Mouse (Mus musculus) splenic B cell, adult 2 months (primary cell): ENCODE data around the gene Gm17324.
A peak's percentile ranks its signal among the peaks of the same experiment; 100 is the strongest.

Experiments used
- DNase-seq: peaks from one replicate; pipeline ENCODE4 v3.0.0-alpha.2; 2011; ENCODE audit warnings: low read depth, low spot score
- H3K27me3 ChIP-seq: 2 replicates; pipeline ENCODE4 v1.6.1; 2012; ENCODE audit warnings: mild to moderate bottlenecking, low read length, moderate library complexity, mixed read lengths; ENCODE audit not compliant: control insufficient read depth, poor library complexity, insufficient read depth, severe bottlenecking
- H3K36me3 ChIP-seq: 2 replicates; pipeline ENCODE4 v1.6.1; 2012; ENCODE audit warnings: mild to moderate bottlenecking, low read length, moderate library complexity, mixed read lengths; ENCODE audit not compliant: control insufficient read depth, poor library complexity, insufficient read depth, severe bottlenecking

Gm17324 gene

DNA sequence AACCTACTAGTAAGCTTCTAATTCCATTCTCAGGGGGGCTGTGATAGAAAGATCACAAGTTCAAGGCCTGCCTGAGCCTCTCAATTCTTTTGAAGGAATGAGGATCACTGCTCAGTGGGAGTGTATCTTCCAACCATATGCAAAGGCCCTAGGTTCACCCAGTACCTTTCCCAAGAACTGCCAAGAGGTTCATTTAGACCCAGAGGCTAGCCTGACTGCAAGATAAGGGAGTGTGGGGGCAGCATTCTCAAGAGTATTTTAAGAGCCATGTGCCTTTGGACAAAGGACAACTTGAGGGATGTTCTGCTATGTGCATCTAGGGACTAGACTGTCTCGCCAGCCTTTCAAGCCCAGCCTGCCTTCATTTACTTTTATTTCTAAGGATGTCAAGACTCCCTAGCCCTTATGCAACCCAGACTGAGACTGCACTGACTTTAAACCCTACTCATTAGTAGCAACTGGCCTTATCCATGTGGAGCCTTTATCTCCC, 28.0 kb upstream of the Gm17324 start:
- Histone ChIP-seq H3K36me3 (peaks cover 18% of the 10 kb centered on the region), H3K27me3 (no peaks in the 10 kb centered on the region)
- DNase-seq, result no peak

- no peak for DNase-seq
- Histone ChIP-seq H3K27me3 (no peaks in the 10 kb centered on the region), H3K36me3 (peaks cover 18% of the 10 kb centered on the region)
Observed at GRCm38 (mm10) chr9:78475873-78476272, 27.3 kb upstream of the Gm17324 start.

- DNase-seq, result no peak
- H3K36me3 ChIP-seq, result peaks cover 18% of the 10 kb centered on the region
- no peaks in the 10 kb centered on the region for H3K27me3 ChIP-seq
Observed at GRCm38 (mm10) chr9:78475383-78475780, 26.8 kb upstream of the Gm17324 start.

DNA sequence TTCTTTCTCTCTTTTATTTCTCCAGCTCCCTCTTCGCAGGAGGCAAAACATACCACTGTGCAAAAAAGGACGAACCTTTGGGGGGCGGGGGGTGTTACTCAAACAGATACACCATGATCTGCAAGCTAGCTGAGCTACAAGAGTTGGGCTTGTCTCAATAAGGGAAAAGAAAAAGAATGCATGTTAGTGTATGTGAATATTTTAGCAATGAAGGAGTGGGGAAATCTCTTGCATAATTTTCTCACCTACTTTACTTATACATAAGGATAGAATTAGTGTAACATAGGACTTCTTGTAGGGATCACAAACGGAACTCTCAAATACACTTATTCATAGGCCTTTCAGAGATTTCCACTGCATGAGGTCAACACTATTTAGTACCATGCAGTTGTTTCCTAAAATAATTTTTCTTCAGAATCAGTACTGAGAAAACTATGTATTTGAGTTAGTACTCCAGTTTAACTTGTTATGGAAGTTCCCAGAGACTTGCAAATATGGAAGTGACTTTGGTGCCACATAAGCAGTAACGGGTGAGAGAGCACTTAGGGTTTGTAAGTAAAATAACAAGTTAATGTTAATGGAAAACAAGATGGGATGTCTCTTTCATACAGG, 26.3 kb upstream of the Gm17324 start:
- peaks cover 17% of the 10 kb centered on the region for H3K36me3 ChIP-seq
- no peak for DNase-seq
- H3K27me3 ChIP-seq, result no peaks in the 10 kb centered on the region

GRCm38 (mm10) chr9:78474270-78474669, 25.7 kb upstream of the Gm17324 start:
- Histone ChIP-seq H3K36me3 (peaks cover 15% of the 10 kb centered on the region), H3K27me3 (no peaks in the 10 kb centered on the region)
- no peak for DNase-seq

DNA sequence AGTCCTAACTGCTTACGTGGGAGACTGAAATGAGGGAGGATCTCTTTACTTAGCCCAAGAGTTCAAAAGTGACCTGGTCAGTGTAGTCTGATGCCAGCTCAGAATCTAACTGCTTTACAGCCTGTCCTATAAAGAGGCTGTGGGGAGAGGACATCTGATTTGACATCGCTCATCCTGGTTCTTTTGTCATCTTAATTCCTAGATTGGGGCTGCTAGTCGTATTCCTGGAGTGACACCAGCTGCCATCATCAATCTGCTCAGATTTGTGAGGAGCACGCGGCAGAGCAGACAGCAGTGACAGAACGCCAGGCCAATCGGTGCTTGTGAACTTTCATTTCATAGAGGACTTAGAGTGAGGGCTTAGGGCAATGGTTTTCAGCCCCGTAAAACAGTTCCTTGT, 25.0 kb upstream of the Gm17324 start:
- Histone ChIP-seq H3K27me3 (no peaks in the 10 kb centered on the region), H3K36me3 (peaks cover 18% of the 10 kb centered on the region)
- DNase-seq, result no peak

GRCm38 (mm10) chr9:78465725-78466124, 17.1 kb upstream of the Gm17324 start:
- Histone ChIP-seq H3K27me3 (no peaks in the 10 kb centered on the region), H3K36me3 (peaks cover 22% of the 10 kb centered on the region)
- DNase-seq, result no peak

DNA sequence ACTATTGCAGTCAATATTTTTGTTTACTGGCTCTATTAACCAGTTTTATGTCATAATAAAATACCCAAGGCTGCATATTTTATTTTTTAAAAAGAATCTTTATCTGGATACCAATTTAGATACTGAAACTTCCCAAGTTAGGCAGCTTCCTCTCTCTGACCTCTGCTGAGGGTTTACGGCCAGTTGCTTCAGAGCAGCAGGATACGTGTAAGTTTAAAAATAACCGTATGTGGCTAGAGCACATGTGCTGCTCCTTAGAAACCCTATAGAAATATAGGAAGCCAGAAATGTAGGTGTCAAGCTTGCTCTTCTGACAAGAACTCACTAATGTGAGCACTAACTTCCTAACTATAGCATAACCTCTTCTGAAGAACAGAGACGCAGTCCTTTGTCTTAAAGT, 14.8 kb upstream of the Gm17324 start:
- no peak for DNase-seq
- H3K36me3 ChIP-seq, result peaks cover 19% of the 10 kb centered on the region

DNA sequence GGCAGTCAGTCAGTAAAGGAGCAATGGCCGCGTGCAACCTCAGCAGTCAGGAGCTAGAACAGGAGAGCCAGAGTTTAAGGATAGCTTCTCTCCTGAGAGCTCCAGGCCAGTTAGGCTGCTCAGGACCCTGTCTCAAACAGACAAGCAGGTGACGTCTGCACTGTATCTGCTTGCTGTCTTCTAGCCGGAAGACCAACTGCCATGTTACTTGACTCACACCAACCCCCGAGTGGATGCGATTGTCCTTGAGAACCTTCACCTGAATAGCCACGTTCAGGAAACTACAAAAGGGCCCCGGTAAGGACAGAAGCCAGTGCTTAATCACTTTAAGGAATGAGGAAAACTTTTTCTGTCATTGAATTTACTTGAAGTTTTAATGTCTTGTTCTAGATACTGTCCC, 8.4 kb upstream of the Gm17324 start:
- Histone ChIP-seq H3K36me3 (peaks cover 18% of the 10 kb centered on the region), H3K27me3 (no peaks in the 10 kb centered on the region)
- no peak for DNase-seq

More for the DNA sequence above, 14.8 kb upstream of the Gm17324 start:
- H3K27me3 ChIP-seq, result no peaks in the 10 kb centered on the region

DNA sequence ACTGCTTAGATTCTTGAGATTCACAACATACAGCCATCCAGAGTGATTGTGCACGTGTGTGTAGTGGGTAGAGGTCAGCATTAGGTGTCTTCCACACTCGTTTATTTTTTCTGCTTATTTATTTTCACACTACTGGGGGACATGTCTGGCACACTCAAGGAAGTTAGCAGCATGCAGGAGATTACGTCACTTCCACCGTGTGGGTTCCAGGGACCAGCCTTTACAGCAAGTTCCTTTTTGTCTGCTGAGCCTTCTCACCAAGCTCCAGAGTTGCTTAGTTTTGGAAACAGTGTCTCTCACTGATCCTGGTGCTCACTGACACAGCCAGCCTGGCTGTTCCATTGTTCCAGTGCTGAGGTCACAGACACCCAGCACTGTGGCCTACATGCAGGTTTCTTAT, 2.8 kb upstream of the Gm17324 start:
- no peak for DNase-seq

DNA sequence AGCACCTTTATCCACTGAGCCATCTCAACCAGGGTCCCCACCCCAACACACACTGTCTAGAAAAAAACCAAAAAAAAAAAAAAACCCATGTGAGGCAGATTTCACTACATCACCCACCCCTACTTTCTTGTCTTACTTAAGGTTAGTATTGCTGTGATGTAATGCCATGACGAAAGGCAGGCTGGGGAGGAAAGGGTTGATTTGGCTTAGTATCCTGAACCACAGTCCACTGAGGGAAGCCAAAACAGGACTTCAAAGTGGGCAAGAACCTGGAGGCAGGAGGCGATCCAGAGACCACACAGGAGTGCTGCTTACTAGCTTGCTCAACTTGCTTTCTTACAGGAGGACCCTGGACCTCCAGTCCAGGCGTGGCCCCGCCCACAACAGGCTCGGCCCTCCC, 1.8 kb upstream of the Gm17324 start:
- Histone ChIP-seq H3K36me3 (peaks cover 6% of the 10 kb centered on the region; the same call in 1 of the 2 replicates), H3K27me3 (no peaks in the 10 kb centered on the region)
- DNase-seq, result no peak

More for the DNA sequence above, 2.8 kb upstream of the Gm17324 start:
- no peaks in the 10 kb centered on the region for H3K27me3 ChIP-seq
- H3K36me3 ChIP-seq, result peaks cover 6% of the 10 kb centered on the region; the same call in 1 of the 2 replicates

DNA sequence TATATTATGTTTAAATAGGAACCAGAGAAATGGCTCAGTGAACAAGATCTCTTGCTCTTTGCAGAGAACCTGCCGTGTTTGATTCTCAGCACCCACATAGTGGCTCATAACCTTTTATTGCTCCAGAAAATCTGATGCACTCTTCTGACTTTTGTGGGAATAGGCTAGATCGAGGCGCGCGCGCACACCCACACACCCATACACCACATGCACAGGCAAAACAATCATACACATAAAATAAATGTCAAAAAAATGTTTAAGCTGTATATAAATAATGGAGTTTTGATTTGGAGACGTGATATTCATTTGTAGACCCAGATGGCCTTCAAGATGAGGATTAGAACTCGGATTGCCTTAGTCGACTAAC, 997 bp downstream of the Gm17324 start:
- no peak for DNase-seq
- H3K27me3 ChIP-seq, result no peaks in the 10 kb centered on the region; the same call in 1 of the 2 replicates
- no peaks in the 10 kb centered on the region for H3K36me3 ChIP-seq

DNA sequence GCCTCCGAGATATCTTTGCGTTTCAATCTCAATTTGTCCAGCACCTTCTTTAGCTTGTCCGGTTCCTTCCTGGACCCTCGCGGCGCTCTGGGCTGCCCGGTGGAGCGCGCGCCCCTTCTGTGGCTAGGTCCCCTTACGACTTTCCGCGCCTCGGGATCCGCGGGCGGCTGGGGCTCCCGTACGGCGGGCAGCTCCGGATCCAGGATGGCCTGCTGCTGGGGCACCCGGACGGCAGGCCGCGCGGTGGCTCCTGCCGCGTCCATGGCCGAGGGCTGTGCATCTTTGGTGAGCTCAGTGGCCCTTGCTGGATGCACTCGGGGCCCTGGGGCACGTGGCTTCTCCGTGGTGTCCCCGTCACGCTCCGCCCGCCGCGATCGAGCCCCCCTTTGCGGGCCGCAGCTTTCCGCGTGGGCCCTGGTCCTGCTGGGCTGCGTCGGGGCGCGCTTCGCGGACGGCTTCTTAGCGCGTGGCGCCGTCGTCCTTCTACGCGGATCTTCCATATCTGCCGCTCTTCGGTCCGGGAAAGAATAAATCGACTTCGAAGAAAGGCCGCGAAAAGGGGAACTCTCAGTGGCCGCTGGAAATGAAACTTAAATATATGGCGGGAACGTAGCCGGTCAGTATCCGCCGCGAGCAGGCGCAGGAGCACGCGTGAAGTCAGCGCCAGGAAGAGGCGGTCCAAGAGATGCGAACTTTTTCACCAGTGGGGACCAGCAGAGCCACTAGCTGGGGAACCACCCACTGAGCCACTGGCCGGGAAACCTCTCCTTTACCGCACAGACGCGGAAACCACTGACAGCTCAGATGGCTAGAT, 5.8 kb downstream of the Gm17324 start, which contains the start of gene Cgas:
TSS of gene Cgas (minus strand) at position 659 of the 814 bp plus-strand sequence.
- peak; percentile 74 for DNase-seq
- Histone ChIP-seq H3K27me3 (peaks cover 1% of the 10 kb centered on the region), H3K36me3 (no peaks in the 10 kb centered on the region)

DNA sequence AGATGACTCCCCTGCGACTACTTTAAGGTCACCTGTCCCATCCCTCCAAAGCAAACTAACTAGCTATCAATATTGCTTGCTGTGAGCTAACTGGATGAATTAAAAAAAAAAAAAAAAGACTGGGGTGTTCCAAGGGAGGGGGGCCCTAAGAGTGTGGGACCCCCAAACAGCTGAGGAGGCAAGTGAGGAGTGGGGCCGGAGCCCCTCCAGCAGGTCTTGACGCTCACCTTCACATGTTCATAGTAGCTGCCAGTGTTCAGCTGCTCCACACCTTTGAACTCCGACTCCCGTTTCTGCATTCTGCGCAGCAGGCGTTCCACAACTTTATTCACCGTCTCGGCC, 6.4 kb downstream of the Gm17324 start:
- DNase-seq, result peak; percentile 23
- H3K27me3 ChIP-seq, result peaks cover 1% of the 10 kb centered on the region
- H3K36me3 ChIP-seq, result no peaks in the 10 kb centered on the region

GRCm38 (mm10) chr9:78439426-78439825, 9.2 kb downstream of the Gm17324 start:
- Histone ChIP-seq H3K27me3 (peaks cover 1% of the 10 kb centered on the region), H3K36me3 (no peaks in the 10 kb centered on the region)
- peak; percentile 38 for DNase-seq
